Mouse (Mus musculus) CH12.LX (cell line): ENCODE results near the gene Myo10.

ENCODE experiments used
- CTCF ChIP-seq, 2 experiments: IDR thresholded peaks in 1 of 2; conservative IDR thresholded peaks in 1 of 2; 2 replicates each; pipeline ENCODE4 v1.5.1; 2011 to 2012; ENCODE audit warnings: low read depth in 2 of 2, low read length in 2 of 2, improper control_type of control experiment in 1 of 2, inconsistent platforms in 1 of 2, mild to moderate bottlenecking in 1 of 2, moderate library complexity in 1 of 2
- E2F4 ChIP-seq: IDR thresholded peaks from 2 replicates; pipeline ENCODE4 v1.6.1; 2011; ENCODE audit warnings: low read depth, low read length, improper control_type of control experiment; ENCODE audit not compliant: insufficient replicate concordance
- IRF4 ChIP-seq: IDR thresholded peaks from 2 replicates; pipeline ENCODE4 v1.6.1; 2014; ENCODE audit warnings: low read depth, mild to moderate bottlenecking, inconsistent platforms, low read length, improper control_type of control experiment
- NRF1 ChIP-seq: IDR thresholded peaks from 2 replicates; pipeline ENCODE4 v1.6.1; 2014; ENCODE audit warnings: low read depth, mild to moderate bottlenecking, inconsistent platforms, low read length, improper control_type of control experiment, moderate library complexity
- RAD21 ChIP-seq: IDR thresholded peaks from 2 replicates; pipeline ENCODE4 v1.6.1; 2011; ENCODE audit warnings: low read depth, mild to moderate bottlenecking, low read length, improper control_type of control experiment, moderate library complexity
- ZC3H11A ChIP-seq: IDR thresholded peaks from 2 replicates; pipeline ENCODE4 v1.6.1; 2012; ENCODE audit warnings: low read depth, mild to moderate bottlenecking, inconsistent platforms, low read length, improper control_type of control experiment

- TF ChIP-seq CTCF (conservative IDR thresholded peaks at IDR 0.05 in 1 of 2, IDR thresholded peaks at IDR 0.05 in 1 of 2; ENCODE audit: low read depth in 2 of 2, low read length in 2 of 2), result no peak
- TF ChIP-seq E2F4, result no peak
- no peak for TF ChIP-seq NRF1
- no peak for TF ChIP-seq RAD21
- TF ChIP-seq IRF4, result no peak
- no peak for TF ChIP-seq ZC3H11A
These were observed 90.6 kb downstream of the Myo10 start for GRCm38 (mm10) chr15:25712877-25713276.
